Mouse (Mus musculus): ENCODE data around the gene Slc22a1.

GRCm38 (mm10) chr17:12614511-12615385, 60.9 kb downstream of the Slc22a1 start:
- no peak for TF ChIP-seq CTCF (conservative IDR thresholded peaks at IDR 0.05; ENCODE audit: low read length)
- no peak for TF ChIP-seq POU5F1 (IDR thresholded peaks at IDR 0.05; ENCODE audit: borderline replicate concordance, low read length)

Measured in E14TG2a.4 (cell line).